Mouse (Mus musculus): ENCODE results near the gene Gin1.

GRCm38 (mm10) chr1:97822203-97822602, 52.2 kb downstream of the Gin1 start:
- TF ChIP-seq CTCF (IDR thresholded peaks at IDR 0.05) (no peak), EP300 (IDR thresholded peaks at IDR 0.05) (no peak)

All from lung, postnatal 0 days (tissue).